Mouse (Mus musculus) retina, postnatal 7 days (tissue): ENCODE results near the gene Ly6c2.
"Not testable (repeated sequence)": the region's sequence is repeated elsewhere in the genome, so short reads cannot be mapped to it uniquely, and the experiment has no call there.

Experiments
- DNase-seq: peaks from one replicate; pipeline ENCODE4 v3.0.0-alpha.2; 2012; ENCODE audit warnings: low read depth, low spot score

Gene Ly6c2

DNA sequence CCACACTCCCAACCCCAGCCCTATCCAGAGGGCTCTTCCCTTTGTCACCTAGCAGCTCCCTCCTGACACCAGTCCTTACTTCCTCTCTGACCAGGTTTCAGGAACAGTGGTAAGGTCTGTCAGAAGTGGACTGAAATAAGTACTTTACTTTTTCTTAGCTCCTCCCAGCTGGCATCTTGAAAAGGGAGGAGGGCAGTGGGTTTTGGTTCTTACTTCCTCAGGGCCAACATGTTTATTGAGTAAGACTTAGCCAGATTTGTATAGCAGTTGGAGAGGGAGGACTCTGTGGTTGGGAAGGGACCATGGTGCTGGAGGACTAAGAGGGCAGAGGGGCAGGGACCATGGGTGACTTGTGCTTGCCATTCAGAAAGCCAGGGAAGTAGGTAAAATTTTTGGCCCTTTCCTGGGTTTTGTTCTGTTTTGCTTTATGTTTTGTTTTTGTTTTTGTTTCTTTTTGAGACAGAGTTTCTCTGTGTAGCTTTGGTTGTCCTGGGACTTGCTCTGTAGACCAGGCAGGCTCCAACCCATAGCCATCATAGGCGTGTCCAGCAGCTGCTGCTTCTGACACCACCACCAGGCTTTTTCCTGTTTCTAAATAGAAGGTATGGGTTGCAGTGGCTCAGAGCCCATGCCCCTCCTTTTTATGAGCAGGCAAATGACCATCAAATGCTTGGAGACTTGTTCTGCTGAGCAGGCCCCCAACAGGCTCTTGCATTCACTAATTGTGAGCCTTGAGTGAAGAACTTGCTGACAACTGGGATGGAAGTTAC is at the start of gene Ly6c2:
Gene Ly6c2 (minus strand): TSS at position 110 of the 770 bp plus-strand sequence.
- not testable (repeated sequence) for DNase-seq

DNA sequence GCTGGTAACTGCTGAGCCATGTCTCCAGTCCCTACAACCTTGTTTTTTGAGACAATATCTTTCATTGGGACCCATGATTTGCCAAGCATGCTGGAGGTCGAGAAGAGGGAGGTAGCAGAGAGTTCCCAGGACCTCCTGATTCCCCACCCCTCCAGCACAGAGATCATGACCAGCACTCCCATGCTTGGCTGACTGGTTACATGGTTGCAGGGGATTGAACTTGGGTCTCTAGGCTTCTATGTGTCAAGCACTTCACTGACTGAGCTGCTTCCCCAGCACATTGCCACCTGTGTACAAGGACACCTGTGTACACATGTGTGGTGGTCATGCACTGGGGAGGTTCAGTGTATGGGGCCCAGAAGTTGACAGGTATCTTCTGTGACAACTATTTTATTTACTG is 45.9 kb upstream of the Ly6c2 start:
- no peak for DNase-seq

DNA sequence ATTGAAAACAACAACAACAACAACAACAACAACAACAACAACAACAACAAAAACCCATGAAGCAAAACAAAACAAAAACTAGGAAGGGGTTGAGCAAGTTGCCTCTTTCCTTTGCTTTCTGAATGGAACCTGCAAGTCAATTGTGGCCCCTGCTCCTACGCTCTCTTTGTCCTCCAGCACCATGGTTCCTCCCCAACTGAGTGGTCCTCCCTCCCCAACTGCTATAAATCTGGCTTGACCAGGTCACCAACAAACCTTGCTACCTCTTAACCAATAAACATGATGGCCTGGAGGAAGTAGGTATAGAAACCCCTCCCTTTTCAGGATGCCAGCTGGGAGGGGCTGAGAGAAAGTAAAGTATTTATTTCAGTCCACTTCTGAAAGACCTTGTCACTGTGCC is 43.2 kb upstream of the Ly6c2 start, which contains the start of gene Ly6g:
Gene Ly6g (plus strand): TSS at position 301 of the 400 bp plus-strand sequence.
- no peak for DNase-seq

DNA sequence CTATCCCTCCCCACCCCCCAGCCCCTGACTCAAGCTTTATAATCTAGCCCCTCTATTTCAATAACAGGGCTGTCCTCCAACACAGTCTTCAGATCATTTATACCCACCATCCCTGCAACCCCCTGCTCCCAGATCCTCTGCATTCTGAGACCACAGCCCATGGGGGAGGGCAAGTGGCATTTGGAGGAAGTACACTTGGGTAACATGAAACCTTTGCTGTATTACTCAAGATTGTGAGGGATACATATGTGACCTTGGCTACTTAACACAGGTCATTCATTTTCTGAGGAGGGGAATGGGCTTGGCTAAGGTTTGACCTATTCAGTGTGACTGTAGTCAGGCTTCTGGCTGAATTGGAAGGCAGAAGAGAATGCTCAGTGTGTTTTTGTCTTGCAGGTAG is 41.3 kb upstream of the Ly6c2 start:
- no peak for DNase-seq

DNA sequence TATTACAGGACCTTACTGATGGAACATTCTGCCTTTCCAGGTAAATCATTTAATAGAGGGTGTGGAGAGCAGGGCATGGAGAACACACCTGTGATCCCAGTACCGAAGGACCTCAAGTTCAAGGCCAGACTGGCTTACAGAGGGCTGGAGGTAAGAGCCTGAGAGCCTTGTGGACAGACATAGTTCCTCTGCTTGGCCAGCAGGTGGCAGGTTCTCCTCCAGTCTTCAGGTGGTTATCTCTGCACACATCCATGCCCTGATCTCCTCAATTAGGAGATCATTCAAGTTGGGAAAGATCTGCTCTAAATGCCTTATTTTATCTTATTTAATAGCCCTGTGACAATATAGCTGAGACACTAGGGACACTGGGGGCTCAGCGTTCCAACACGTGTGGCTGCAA is 32.0 kb upstream of the Ly6c2 start:
- no peak for DNase-seq

DNA sequence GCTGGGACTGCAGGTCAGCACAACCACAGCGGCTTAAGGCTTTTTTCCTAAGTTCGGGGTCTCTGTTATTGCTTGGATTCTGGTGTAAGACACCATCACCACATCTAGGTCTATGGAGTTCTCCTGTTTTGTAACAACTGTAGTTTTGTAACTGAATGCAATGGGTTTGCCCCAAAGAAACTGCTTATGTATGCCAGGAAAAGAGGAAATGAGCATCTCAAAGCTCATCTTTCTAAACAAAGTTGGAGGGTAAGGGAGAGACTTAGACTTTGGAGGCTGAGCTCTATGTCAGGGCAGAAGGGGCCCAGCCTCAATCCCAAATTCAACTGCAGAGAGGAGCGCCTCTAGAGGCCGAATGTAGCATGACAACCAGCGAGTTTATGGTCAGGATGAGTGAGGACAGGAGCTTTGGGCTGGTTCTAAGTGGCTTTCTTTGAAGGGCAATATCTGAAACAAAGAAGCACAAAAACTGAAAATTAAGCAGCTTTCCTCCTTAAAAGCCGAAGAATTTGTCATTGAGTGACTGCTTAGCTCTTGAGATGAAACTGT is 30.1 kb upstream of the Ly6c2 start:
- peak; percentile 6 for DNase-seq

DNA sequence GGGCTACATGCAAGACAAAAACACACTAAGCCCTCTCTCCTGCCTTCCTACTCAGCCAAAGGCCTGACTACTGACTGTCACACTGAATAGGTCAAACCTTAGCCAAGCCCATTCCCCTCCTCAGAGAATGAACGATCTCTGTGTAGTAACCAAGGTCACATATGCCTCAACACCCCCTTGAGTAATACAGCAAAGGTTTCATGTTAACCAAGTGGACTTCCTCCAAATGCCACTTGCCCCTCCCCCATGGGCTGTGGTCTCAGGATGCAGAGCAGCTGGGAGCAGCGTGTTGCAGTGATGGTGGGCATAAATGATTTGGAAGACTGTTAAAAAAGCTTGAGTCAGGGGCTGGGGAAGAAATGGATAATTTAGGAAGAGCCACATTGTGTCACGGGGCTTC is 26.0 kb upstream of the Ly6c2 start:
- not testable (repeated sequence) for DNase-seq

DNA sequence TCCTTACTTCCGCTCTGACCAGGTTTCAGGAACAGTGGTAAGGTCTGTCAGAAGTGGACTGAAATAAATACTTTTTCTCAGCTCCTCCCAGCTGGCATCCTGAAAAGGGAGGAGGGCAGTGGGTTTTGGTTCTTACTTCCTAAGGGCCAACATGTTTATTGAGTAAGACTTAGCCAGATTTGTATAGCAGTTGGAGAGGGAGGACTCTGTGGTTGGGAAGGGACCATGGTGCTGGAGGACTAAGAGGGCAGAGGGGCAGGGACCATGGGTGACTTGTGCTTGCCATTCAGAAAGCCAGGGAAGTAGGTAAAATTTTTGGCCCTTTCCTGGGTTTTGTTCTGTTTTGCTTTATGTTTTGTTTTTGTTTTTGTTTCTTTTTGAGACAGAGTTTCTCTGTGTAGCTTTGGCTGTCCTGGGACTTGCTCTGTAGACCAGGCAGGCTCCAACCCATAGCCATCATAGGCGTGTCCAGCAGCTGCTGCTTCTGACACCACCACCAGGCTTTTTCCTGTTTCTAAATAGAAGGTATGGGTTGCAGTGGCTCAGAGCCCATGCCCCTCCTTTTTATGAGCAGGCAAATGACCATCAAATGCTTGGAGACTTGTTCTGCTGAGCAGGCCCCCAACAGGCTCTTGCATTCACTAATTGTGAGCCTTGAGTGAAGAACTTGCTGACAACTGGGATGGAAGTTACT is 23.5 kb upstream of the Ly6c2 start:
- DNase-seq = not testable (repeated sequence)

DNA sequence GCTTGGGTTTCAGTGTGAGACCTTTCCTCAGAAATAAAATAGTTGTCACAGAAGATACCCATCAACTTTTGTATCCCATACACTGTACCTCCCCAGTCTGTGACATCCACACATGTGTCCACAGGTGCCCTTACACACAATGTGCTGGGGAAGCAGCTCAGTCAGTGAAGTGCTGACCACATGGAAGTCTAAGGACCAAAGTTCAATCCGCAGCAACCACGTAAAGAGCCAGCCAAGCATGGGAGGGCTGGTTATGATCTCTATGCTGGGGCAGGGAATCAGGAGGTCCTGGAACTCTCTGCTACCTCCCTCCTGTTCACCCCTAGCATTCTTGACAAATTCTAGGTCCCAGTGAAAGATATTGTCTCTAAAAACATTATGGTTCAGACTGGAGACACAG is 20.6 kb upstream of the Ly6c2 start:
- DNase-seq = not testable (repeated sequence)

DNA sequence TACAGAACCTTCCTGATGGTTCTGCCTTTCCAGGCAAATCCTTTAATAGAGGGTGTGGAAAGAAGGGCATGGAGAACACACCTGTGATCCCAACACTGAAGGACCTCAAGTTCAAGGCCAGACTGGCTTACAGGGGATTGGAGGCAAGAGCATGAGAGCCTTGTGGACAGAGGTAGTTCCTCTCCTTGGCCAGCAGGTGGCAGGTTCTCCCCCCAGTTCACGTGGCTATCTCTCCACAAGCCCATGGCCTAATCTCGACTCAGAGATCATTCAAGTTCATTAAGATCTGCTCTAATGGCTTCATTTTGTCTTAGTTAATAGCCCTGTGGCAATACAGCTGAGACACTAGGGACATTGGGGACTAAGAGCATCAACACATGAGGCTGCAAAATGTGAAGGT is 8.3 kb upstream of the Ly6c2 start:
- DNase-seq = peak; percentile 6

DNA sequence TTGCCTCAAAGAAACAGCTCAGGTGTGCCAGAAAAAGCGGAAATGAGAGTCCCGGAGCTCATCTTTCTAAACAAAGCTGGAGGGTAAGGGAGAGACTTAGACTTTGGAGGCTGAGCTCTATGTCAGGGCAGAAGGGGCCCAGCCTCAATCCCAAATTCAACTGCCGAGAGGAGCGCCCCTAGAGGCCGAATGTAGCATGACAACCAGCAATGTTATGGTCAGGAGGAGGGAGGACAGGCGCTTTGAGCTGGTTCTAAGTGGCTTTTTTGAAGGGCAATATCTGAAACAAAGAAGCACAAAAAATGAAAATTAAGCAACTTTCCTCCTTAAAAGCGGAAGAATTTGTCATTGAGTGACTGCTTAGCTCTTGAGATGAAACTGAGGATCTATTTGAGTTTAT is 7.0 kb upstream of the Ly6c2 start:
- peak; percentile 6 for DNase-seq

DNA sequence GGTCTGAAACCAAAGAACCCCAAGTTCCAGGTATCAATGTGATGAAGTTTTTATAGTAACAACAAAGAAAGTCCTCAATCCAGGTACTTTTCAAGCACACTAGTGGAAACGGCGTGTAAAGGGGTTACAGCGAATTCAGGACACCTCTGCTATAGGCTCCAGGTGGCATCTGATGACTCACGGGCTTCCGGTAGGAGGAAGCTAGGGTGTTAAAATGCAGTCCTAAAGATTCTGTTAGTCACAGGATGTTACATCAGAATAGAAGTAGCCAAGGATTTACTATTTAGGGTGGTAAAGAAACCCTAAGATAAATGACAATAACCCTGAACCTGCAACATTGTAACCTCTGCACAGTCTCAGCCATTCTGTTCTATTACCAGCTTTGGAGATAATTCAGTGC is 5.7 kb upstream of the Ly6c2 start:
- DNase-seq = not testable (repeated sequence)

DNA sequence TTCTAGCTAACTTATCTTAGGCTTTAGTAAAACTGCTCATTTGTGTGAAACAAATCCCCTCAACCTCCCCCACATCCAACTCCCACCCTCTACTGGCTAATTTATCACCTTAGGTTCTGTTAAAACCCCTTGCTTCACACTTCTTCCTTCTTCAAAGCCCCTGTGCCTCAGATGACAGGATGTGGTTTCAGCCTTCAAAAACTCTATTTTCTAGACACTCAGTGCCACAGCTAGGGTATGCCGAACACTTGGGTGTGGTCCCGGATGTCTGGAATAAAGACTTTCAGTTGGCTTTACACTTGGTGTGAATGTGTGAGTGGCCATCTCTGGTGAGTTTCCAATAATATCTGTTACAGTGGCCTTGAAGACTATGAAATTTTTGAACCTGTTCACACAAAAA is 4.8 kb upstream of the Ly6c2 start:
- no peak for DNase-seq

DNA sequence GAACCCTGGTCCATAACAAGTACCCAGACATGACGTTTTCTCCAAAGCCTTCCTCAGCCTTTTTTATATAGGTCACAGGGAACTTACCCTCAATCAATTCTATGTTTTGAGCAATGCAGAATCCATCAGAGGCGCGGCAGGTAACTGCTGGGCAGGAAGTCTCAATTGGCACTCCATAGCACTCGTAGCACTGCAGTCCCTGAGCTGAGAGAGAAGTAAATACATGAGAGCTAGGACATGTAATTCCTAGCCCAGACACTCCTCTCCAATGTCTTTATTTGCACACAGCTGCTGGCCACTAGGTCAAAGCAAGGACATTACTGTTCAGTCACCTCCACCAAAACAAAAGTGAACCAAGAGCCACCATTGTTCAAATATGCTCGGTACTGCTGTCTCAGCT is 1.3 kb downstream of the Ly6c2 start:
- not testable (repeated sequence) for DNase-seq

DNA sequence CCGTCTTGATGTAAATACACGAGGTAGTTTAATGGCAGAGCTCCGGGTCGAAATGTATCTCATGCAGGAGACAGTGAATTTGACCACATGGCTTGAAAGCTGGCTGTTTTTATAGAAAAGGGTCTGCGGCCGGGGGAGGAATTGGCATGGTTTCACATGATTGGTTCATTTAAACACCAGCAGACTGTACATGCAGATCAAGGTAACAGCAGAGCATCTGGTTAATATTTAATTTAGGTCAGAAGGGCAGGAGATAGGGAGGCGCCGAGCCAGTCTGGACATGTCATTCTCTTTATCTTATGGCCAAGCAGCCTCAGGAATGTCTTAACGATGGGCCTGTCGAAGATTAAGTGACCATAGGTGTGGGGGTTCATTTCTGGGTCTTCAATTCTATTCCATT is 12.5 kb downstream of the Ly6c2 start:
- DNase-seq = no peak

DNA sequence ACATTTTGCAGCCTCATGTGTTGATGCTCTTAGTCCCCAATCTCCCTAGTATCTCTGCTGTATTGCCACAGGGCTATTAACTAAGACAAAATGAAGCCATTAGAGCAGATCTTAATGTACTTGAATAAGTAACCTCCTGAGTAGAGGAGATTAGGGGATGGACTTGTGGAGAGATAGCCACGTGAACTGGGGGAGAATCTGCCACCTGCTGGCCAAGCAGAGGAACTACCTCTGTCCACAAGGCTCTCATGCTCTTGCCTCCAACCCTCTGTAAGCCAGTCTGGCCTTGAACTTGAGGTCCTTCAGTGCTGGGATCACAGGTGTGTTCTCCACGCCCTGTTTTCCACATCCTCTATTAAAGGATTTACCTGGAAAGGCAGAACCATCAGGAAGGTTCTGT is 23.7 kb downstream of the Ly6c2 start:
- DNase-seq = not testable (repeated sequence)

DNA sequence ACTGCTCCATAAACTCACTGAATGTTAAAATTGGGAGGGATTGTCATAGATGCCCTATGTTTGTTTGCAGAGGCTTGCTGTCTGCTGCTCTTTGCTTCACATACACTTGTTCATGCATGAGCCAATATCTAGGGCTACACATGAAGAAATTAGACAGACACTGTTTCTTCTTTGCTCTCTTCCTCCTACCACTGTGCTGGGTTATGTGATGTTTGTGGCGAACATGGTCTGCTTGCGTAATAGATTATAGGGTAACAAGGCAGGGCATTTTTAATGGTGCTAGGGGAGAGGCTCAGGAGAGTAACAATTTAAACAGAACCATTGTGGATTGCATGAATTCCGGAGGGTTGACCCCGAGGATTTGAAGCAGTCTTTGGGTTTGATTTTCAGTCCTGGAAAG is 41.8 kb downstream of the Ly6c2 start:
- DNase-seq = no peak

DNA sequence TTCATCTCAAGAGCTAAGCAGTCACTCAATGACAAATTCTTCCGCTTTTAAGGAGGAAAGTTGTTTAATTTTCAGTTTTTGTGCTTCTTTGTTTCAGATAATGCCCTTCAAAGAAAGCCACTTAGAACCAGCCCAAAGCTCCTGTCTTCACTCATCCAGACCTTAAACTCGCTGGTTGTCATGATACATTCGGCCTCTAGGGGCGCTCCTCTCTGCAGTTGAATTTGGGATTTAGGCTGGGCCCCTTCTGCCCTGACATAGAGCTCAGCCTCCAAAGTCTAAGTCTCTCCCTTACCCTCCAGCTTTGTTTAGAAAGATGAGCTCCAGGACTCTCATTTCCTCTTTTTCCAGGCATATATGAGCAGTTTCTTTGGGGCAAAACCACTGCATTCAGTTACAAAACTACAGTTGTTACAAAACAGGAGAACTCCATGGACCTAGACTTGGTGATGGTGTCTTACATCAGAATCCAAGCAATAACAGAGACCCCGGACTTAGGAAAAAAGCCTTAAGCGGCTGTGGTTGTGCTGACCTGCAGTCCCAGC is 49.7 kb downstream of the Ly6c2 start:
- peak; percentile 14 for DNase-seq

DNA sequence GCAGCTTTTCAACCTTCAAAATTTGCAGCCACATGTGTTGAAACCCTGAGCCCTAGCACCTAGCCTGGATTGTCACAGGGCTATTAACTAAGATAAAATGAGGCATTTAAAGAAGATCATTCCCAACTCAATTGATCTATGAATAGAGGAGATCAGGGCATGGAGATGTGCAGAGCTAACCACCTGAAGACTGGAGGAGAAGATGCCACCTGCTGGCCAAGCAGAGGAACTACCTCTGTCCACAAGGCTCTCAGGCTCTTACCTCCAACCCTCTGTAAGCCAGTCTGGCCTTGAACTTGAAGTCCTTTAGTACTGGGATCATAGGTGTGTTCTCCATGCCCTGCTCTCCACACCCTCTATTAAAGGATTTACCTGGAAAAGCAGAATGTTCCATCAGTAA is 51.3 kb downstream of the Ly6c2 start:
- DNase-seq = no peak
